Mouse (Mus musculus) stomach, embryonic 15.5 days (tissue): ENCODE data around the gene Ank3. TPM values are rescaled to one million over a fixed set of nuclear protein-coding genes. Genes with fewer than 3 reads are reported as not detected.

Source experiments
- ATAC-seq: fragments of 200-750 bp; cut with Nextera tagmentation; 2 replicates; pipeline ENCODE4 v1.8.0; 2017; ENCODE audit warnings: low read depth, moderate number of reproducible peaks, moderate TSS enrichment; ENCODE audit not compliant: insufficient read depth, low FRiP score
- H3K27ac ChIP-seq: fragments of 300-500 bp; sonication (generic); 2 replicates; pipeline ENCODE4 v1.5.1; 2015; ENCODE audit warnings: mild to moderate bottlenecking, inconsistent platforms
- H3K27me3 ChIP-seq: fragments of 300-500 bp; sonication (generic); replicated peaks from 2 replicates; pipeline ENCODE4 v1.6.1; 2015; ENCODE audit warnings: inconsistent platforms
- H3K36me3 ChIP-seq: fragments of 300-500 bp; sonication (generic); 2 replicates; pipeline ENCODE4 v1.6.1; 2015; ENCODE audit warnings: inconsistent platforms
- H3K4me1 ChIP-seq: fragments of 300-500 bp; sonication (generic); 2 replicates; pipeline ENCODE4 v1.6.1; 2015; ENCODE audit warnings: inconsistent platforms
- H3K4me2 ChIP-seq: fragments of 300-500 bp; sonication (generic); 2 replicates; pipeline ENCODE4 v1.6.1; 2015; ENCODE audit warnings: mild to moderate bottlenecking, inconsistent platforms
- H3K4me3 ChIP-seq: fragments of 300-500 bp; sonication (generic); replicated peaks from 2 replicates; pipeline ENCODE4 v1.5.1; 2015; ENCODE audit warnings: inconsistent platforms
- H3K9ac ChIP-seq: fragments of 300-500 bp; sonication (generic); 2 replicates; pipeline ENCODE4 v1.6.1; 2015; ENCODE audit warnings: inconsistent platforms
- H3K9me3 ChIP-seq: fragments of 300-500 bp; sonication (generic); 2 replicates; pipeline ENCODE4 v1.6.1; 2016; ENCODE audit warnings: inconsistent platforms
- WGBS: fragments of 180-500 bp; shearing (Covaris S2); methylation state at CpG from one replicate; pipeline ENCODE4 v1.1.7; 2015; 5-methylcytosine and 5-hydroxymethylcytosine counted together
- polyA plus RNA-seq: library from polyadenylated mRNA; unstranded; fragments of >200 nt; fragmentation: Nextera tagmentation; extraction: Ambion mirVana; gene quantifications from 2 replicates; pipeline ENCODE4 v1.2.1, GENCODE M21; 2015

The Ank3 gene
- polyA plus RNA-seq, 1 experiment from 2014 or later = 33.0 TPM

DNA sequence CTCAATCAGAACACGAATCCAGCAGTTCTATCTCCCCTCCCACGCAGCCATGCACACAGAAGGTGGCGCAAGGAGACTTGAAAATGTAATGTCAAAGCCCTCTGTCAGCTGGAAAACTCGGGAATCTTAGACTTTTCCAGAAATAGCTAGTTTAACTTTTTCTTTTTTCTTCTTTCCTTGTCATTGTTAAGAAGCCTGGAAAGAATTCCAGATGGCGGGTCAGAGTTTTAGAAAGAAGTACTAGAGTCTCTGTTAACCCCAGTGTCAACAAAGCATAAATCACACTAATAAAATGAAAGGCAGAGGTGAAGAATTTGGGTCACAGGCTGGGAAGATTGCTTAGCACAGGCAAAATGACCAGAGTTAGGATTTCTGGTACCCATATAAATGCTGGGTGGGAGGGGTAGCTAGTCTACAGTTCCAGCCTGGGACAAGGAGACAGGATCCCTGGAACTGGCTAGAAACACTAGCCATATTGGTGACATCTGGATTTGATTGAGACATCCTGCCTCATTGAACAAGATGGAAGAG lies 340.2 kb downstream of the Ank3 start:
- Histone ChIP-seq H3K9ac (no peak overlapping the region), H3K36me3 (no peaks in the 10 kb centered on the region), H3K4me2 (no peak overlapping the region), H3K27me3 (no peaks in the 10 kb centered on the region), H3K27ac (no peak overlapping the region), H3K4me3 (no peak overlapping the region), H3K4me1 (no peaks in the 10 kb centered on the region), H3K9me3 (no peaks in the 10 kb centered on the region)
- no peak for ATAC-seq
- 28% methylated on average over 5 of the region's 5 CpGs for WGBS

DNA sequence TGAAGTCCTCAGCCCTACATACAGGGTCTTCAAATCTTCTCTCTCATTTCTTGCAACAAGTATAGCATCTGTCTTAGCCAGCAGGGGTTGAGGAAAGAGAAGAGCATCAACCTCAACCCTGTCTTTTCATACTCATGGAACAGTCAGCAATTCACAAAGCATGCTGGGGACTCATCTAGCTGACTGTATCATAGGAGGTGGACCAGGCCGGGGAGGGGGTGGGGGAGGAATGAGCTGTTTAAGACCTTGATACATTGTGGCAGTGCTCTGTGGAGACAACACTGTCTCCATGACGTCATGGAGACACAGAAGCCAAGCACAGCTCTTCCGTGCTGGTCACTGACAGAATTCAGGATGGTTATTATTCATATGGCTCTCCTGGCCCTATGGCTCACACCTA lies 344.0 kb downstream of the Ank3 start:
- Histone ChIP-seq H3K36me3 (no peaks in the 10 kb centered on the region), H3K9me3 (no peaks in the 10 kb centered on the region), H3K4me1 (peaks cover 6% of the 10 kb centered on the region; the same call in 1 of the 2 replicates), H3K4me3 (no peak overlapping the region), H3K27me3 (no peaks in the 10 kb centered on the region), H3K9ac (no peak overlapping the region), H3K4me2 (no peak overlapping the region), H3K27ac (no peak overlapping the region)
- ATAC-seq = no peak
- 77% methylated on average over 3 of the region's 3 CpGs for whole genome bisulfite sequencing

DNA sequence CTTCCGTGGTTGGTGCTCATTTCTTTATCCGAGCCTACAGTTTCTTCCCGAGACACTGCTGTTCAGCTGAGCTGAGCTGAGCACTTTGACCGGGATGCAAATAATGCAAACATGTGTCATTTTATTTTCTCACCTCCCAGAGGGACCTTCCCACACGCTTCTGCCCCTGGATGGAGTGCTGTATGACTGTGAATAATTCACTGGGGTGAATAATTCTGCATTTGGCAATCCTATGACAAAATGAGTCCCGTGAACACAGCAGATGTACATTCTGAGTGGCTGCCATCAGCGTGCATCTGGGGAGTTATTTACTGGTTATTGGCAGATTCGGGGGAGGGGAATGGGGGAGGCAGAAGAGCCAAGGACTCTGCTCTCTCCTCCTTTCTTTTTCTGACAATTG lies 345.6 kb downstream of the Ank3 start:
- Histone ChIP-seq H3K9me3 (no peaks in the 10 kb centered on the region), H3K27me3 (no peaks in the 10 kb centered on the region), H3K27ac (no peak overlapping the region), H3K4me3 (no peak overlapping the region), H3K9ac (no peak overlapping the region), H3K36me3 (no peaks in the 10 kb centered on the region), H3K4me1 (peaks cover 6% of the 10 kb centered on the region; the same call in 1 of the 2 replicates), H3K4me2 (no peak overlapping the region)
- WGBS = 47% methylated on average over 8 of the region's 8 CpGs
- ATAC-seq = no peak

- H3K4me2 ChIP-seq = no peak overlapping the region
- no peak for ATAC-seq
- no peaks in the 10 kb centered on the region for H3K36me3 ChIP-seq
- H3K4me1 ChIP-seq = peaks cover 6% of the 10 kb centered on the region; the same call in 1 of the 2 replicates
- WGBS = 78% methylated on average over 5 of the region's 5 CpGs
- no peak overlapping the region for H3K4me3 ChIP-seq
- no peaks in the 10 kb centered on the region for H3K9me3 ChIP-seq
- H3K27ac ChIP-seq = no peak overlapping the region
- H3K27me3 ChIP-seq = no peaks in the 10 kb centered on the region
- H3K9ac ChIP-seq = no peak overlapping the region
These were observed 346.3 kb downstream of the Ank3 start for GRCm38 (mm10) chr10:69744871-69745270.

- Histone ChIP-seq H3K9ac (no peak overlapping the region), H3K4me3 (no peak overlapping the region), H3K27ac (no peak overlapping the region), H3K36me3 (no peaks in the 10 kb centered on the region), H3K9me3 (no peaks in the 10 kb centered on the region), H3K4me1 (peaks cover 6% of the 10 kb centered on the region; the same call in 1 of the 2 replicates), H3K4me2 (no peak overlapping the region), H3K27me3 (no peaks in the 10 kb centered on the region)
- 80% methylated on average over 8 of the region's 8 CpGs for WGBS
- ATAC-seq = no peak
These were observed 347.7 kb downstream of the Ank3 start for GRCm38 (mm10) chr10:69746322-69746721.

DNA sequence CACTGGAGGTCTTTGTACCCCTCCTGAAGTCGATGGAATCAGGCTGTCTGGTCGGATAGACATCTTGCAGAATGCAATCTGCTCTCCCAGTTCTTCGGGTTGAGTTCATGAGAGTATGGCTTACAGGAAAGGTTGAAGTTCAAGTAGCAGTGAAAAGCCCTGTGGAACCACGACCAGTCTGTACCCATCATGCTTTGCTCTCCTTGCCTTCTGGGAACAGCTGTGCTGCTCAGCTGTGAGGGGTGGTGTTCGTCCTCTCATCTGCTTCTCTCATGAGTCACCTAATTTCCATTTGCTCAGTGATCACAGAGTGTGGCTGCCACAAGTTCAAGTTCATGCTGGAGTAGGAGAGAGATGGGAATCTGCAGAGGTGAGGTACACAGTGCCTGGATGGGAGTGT lies 348.2 kb downstream of the Ank3 start:
- ATAC-seq = no peak
- WGBS = 50% methylated on average over 5 of the region's 5 CpGs
- Histone ChIP-seq H3K4me3 (no peak overlapping the region), H3K27ac (no peak overlapping the region), H3K9ac (no peak overlapping the region), H3K4me1 (peaks cover 6% of the 10 kb centered on the region; the same call in 1 of the 2 replicates), H3K4me2 (no peak overlapping the region), H3K9me3 (no peaks in the 10 kb centered on the region), H3K27me3 (no peaks in the 10 kb centered on the region), H3K36me3 (no peaks in the 10 kb centered on the region)

GRCm38 (mm10) chr10:69751416-69751815 lies 352.8 kb downstream of the Ank3 start:
- H3K4me1 ChIP-seq = no peaks in the 10 kb centered on the region
- no peak overlapping the region for H3K4me2 ChIP-seq
- H3K27ac ChIP-seq = no peak overlapping the region
- H3K9me3 ChIP-seq = no peaks in the 10 kb centered on the region
- H3K36me3 ChIP-seq = no peaks in the 10 kb centered on the region
- H3K9ac ChIP-seq = no peak overlapping the region
- H3K27me3 ChIP-seq = no peaks in the 10 kb centered on the region
- no peak for ATAC-seq
- H3K4me3 ChIP-seq = no peak overlapping the region
- 29% methylated on average over 7 of the region's 7 CpGs for WGBS

DNA sequence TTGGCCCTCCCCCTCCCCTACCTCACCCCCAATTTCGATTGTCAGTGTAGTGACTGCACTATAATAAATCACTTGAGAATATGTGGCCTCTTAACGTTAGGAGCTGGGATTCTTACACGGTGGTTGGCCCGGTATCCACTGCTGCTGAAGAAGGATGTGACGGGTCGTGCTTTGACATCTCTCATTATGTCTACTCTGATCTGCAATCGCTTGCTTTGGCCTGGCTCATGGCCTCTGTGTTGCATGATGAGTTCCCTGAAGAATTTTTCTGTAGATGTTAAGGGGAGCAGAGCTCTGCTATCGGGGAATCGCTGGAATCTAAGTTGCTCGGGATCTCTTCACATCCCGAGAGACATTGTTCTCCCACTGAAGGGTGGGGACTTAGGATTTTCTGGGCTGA lies 354.9 kb downstream of the Ank3 start:
- ATAC-seq = no peak

GRCm38 (mm10) chr10:69756956-69757672 lies 358.5 kb downstream of the Ank3 start:
- ATAC-seq = no peak
- peak overlapping the region; percentile 28; the same call in 1 of the 2 replicates for H3K27ac ChIP-seq
- 45% methylated on average over 4 of the region's 4 CpGs for WGBS
- H3K27me3 ChIP-seq = no peaks in the 10 kb centered on the region
- H3K4me2 ChIP-seq = no peak overlapping the region
- H3K9me3 ChIP-seq = no peaks in the 10 kb centered on the region
- H3K4me1 ChIP-seq = no peaks in the 10 kb centered on the region
- no peak overlapping the region for H3K4me3 ChIP-seq
- H3K36me3 ChIP-seq = no peaks in the 10 kb centered on the region
- H3K9ac ChIP-seq = no peak overlapping the region

More for the DNA sequence above, 354.9 kb downstream of the Ank3 start:
- Histone ChIP-seq H3K36me3 (no peaks in the 10 kb centered on the region), H3K27ac (no peak overlapping the region), H3K9ac (no peak overlapping the region), H3K9me3 (no peaks in the 10 kb centered on the region), H3K4me1 (no peaks in the 10 kb centered on the region), H3K27me3 (no peaks in the 10 kb centered on the region), H3K4me3 (no peak overlapping the region), H3K4me2 (no peak overlapping the region)
- WGBS = 65% methylated on average over 11 of the region's 11 CpGs

- Histone ChIP-seq H3K9ac (no peak overlapping the region), H3K4me3 (no peak overlapping the region), H3K4me2 (no peak overlapping the region), H3K27ac (no peak overlapping the region), H3K36me3 (no peaks in the 10 kb centered on the region), H3K4me1 (no peaks in the 10 kb centered on the region), H3K27me3 (no peaks in the 10 kb centered on the region), H3K9me3 (no peaks in the 10 kb centered on the region)
- 40% methylated on average over 7 of the region's 7 CpGs for WGBS
- ATAC-seq = no peak
These were observed 364.4 kb downstream of the Ank3 start for GRCm38 (mm10) chr10:69762977-69763376.

DNA sequence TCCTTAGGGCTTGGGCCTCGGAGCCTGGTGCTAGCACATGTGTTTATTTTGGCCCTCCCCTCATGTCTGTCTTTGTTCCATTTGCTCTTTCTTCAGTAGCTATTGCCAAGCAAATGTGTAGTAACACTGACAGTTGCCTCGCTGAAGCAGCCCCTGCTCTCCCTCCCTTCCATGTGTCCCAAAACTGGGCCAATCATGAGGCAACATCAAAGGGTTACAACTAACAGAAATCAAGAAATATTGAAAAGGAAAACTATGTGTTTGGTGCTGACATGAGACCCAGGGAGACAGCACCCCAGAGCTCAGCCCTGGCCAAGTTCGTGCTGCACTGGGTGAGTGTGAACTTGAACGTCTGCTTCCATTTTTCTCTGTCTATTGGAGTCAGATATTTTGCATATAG lies 365.8 kb downstream of the Ank3 start:
- no peaks in the 10 kb centered on the region for H3K36me3 ChIP-seq
- H3K4me2 ChIP-seq = no peak overlapping the region
- H3K27me3 ChIP-seq = no peaks in the 10 kb centered on the region
- H3K27ac ChIP-seq = no peak overlapping the region
- H3K9ac ChIP-seq = no peak overlapping the region
- no peaks in the 10 kb centered on the region for H3K9me3 ChIP-seq
- WGBS = 54% methylated on average over 4 of the region's 4 CpGs
- H3K4me1 ChIP-seq = no peaks in the 10 kb centered on the region
- no peak overlapping the region for H3K4me3 ChIP-seq
- no peak for ATAC-seq

GRCm38 (mm10) chr10:69777065-69777645 lies 378.6 kb downstream of the Ank3 start:
- ATAC-seq = no peak
- H3K4me1 ChIP-seq = no peaks in the 10 kb centered on the region
- H3K36me3 ChIP-seq = no peaks in the 10 kb centered on the region

More at GRCm38 (mm10) chr10:69777065-69777645, 378.6 kb downstream of the Ank3 start:
- H3K27me3 ChIP-seq = no peaks in the 10 kb centered on the region
- H3K27ac ChIP-seq = no peak overlapping the region
- no peak overlapping the region for H3K9ac ChIP-seq
- H3K4me3 ChIP-seq = no peak overlapping the region
- no peaks in the 10 kb centered on the region for H3K9me3 ChIP-seq
- no peak overlapping the region for H3K4me2 ChIP-seq
- WGBS = 70% methylated on average over 12 of the region's 12 CpGs
